Mouse (Mus musculus): ENCODE measurements around the gene Hipk3. TPM values are rescaled to one million over a fixed set of nuclear protein-coding genes. Genes with fewer than 3 reads are reported as not detected.
A peak's percentile ranks its signal among the peaks of the same experiment; 100 is the strongest.

Hipk3 gene
- polyA plus RNA-seq, 1 experiment from 2014 or later, result 12.1 TPM

DNA sequence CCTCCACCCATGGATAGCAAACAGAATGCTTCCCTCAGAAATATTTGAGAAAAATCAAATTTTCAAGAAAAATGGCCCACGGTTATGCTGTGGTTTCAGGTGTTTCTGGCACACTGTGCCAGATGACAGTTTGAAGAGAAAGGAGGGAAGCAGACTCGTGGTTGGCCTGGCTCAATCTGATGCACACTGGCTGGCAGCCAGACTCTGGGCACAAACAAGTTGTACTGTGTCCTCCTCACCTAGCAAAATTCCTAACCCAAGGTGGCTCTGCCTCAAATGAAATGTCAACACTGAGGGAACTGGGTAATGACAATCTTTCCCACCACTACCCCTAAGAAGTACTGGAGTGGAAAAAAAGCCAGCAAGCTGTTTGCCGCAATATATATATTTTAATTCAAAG is 68.1 kb downstream of the Hipk3 start:
- Histone ChIP-seq H3K9me3 (ENCODE audit: low read length) (no peaks in the 10 kb centered on the region), H3K9ac (replicated peaks; ENCODE audit: low read length) (no peak overlapping the region), H3K27me3 (ENCODE audit: insufficient read depth, low read length) (no peaks in the 10 kb centered on the region), H3K36me3 (ENCODE audit: insufficient read depth, low read length) (peaks cover 21% of the 10 kb centered on the region), H3K4me3 (ENCODE audit: low read length) (no peak overlapping the region), H3K4me1 (ENCODE audit: insufficient read depth, low read length) (no peaks in the 10 kb centered on the region), H3K4me2 (replicated peaks; ENCODE audit: low read depth, low read length) (no peak overlapping the region), H3K27ac (ENCODE audit: low read length) (no peak overlapping the region)
- no peak for ATAC-seq (ENCODE audit: low FRiP score, low TSS enrichment)
- WGBS, result 77% methylated on average over 3 of the region's 3 CpGs

DNA sequence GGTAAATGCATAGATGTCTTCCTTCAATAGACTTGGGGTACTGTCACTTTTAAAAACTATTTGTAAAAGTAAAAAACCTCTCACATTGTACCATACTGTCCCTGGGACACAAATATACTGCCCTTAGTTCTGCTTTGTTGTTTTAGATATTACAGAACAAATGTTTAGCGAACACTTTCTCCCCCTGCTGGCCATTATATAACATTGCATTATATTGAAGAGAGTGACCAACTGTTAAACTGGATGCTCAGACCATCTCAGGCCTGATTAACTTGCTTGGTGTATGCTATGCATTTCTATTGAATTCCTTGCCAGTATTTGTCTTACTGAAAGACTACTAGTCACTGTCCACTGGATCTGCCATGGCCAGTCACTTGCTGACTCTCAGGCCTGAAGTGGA is 72.0 kb downstream of the Hipk3 start:
- 6% methylated on average over 1 of the region's 1 CpGs for WGBS
- no peaks in the 10 kb centered on the region for H3K4me1 ChIP-seq (ENCODE audit: insufficient read depth, low read length)
- H3K9me3 ChIP-seq (ENCODE audit: low read length), result no peaks in the 10 kb centered on the region
- peak; percentile 71; the same call in 1 of the 2 replicates for ATAC-seq (ENCODE audit: low FRiP score, low TSS enrichment)
- no peak overlapping the region for H3K4me3 ChIP-seq (ENCODE audit: low read length)
- H3K27ac ChIP-seq (ENCODE audit: low read length), result no peak overlapping the region
- H3K36me3 ChIP-seq (ENCODE audit: insufficient read depth, low read length), result peaks cover 4% of the 10 kb centered on the region; the same call in 1 of the 2 replicates
- no peak overlapping the region for H3K4me2 ChIP-seq (replicated peaks; ENCODE audit: low read depth, low read length)
- no peaks in the 10 kb centered on the region for H3K27me3 ChIP-seq (ENCODE audit: insufficient read depth, low read length)
- H3K9ac ChIP-seq (replicated peaks; ENCODE audit: low read length), result no peak overlapping the region

DNA sequence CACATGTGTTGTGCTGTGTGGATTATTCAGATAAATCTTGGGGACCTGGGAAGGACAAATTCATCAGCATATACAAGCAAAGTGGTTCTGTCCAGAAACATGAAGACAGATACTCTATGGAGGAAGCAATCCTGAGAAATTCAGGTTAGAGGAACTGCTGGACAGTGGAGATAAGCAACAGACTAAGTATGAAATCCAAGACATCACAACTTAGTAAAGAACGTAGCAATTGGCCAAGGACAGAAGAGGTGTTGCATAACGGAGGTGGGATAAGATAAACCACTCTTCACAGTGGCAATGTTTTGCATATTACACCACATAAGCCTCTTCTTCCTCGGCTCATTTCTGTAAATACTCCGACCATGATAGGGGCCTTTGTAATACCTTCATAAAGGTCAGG is 73.4 kb downstream of the Hipk3 start:
- no peaks in the 10 kb centered on the region for H3K9me3 ChIP-seq (ENCODE audit: low read length)
- no peak overlapping the region for H3K9ac ChIP-seq (replicated peaks; ENCODE audit: low read length)
- H3K4me2 ChIP-seq (replicated peaks; ENCODE audit: low read depth, low read length), result no peak overlapping the region
- no peak for ATAC-seq (ENCODE audit: low FRiP score, low TSS enrichment)
- no peak overlapping the region for H3K27ac ChIP-seq (ENCODE audit: low read length)
- no peaks in the 10 kb centered on the region for H3K4me1 ChIP-seq (ENCODE audit: insufficient read depth, low read length)
- H3K27me3 ChIP-seq (ENCODE audit: insufficient read depth, low read length), result no peaks in the 10 kb centered on the region
- no peak overlapping the region for H3K4me3 ChIP-seq (ENCODE audit: low read length)
- 77% methylated on average over 4 of the region's 4 CpGs for WGBS
- no peaks in the 10 kb centered on the region for H3K36me3 ChIP-seq (ENCODE audit: insufficient read depth, low read length)

DNA sequence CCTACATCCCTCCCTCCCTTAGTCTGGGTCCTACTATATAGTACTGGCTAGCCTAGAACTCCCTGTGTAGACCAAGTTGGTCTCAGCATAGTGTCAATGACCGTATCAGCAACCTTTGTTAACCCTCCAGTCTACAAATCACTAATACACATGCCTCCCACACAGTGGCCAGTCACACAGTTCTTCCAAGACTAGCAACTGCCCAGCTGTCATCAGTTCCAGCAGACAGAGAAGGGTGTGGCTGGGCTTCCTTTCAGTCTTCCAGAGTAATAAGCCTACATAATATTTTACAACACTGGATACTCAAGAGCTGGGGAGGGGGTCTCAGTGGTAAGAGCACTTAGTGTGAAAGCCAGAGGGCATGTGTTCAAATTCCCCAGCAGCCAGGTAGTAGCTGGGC is 74.2 kb downstream of the Hipk3 start:
- no peak overlapping the region for H3K4me3 ChIP-seq (ENCODE audit: low read length)
- H3K27ac ChIP-seq (ENCODE audit: low read length), result no peak overlapping the region
- no peak for ATAC-seq (ENCODE audit: low FRiP score, low TSS enrichment)
- WGBS, result 28% methylated on average over 1 of the region's 1 CpGs
- H3K9me3 ChIP-seq (ENCODE audit: low read length), result no peaks in the 10 kb centered on the region
- H3K4me1 ChIP-seq (ENCODE audit: insufficient read depth, low read length), result no peaks in the 10 kb centered on the region
- H3K36me3 ChIP-seq (ENCODE audit: insufficient read depth, low read length), result no peaks in the 10 kb centered on the region
- H3K9ac ChIP-seq (replicated peaks; ENCODE audit: low read length), result no peak overlapping the region
- no peaks in the 10 kb centered on the region for H3K27me3 ChIP-seq (ENCODE audit: insufficient read depth, low read length)
- no peak overlapping the region for H3K4me2 ChIP-seq (replicated peaks; ENCODE audit: low read depth, low read length)

DNA sequence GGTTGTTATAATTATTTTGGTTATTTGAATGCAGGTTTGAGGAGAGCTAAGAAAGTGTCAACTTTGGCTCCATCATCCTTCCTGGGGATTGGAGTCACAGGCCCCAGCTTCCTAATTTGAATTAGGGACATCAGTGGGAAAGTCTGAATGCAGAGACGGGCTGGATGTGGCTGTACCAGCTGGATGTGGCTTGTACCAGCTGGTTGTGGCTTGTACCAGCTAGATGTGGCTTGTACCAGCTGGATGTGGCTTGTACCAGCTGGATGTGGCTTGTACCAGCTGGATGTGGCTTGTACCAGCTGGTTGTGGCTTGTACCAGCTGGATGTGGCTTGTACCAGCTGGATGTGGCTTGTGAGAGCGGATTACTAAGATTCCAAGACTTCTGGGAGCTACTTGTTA is 74.8 kb downstream of the Hipk3 start:
- Histone ChIP-seq H3K4me1 (ENCODE audit: insufficient read depth, low read length) (no peaks in the 10 kb centered on the region), H3K36me3 (ENCODE audit: insufficient read depth, low read length) (no peaks in the 10 kb centered on the region), H3K9ac (replicated peaks; ENCODE audit: low read length) (no peak overlapping the region), H3K9me3 (ENCODE audit: low read length) (no peaks in the 10 kb centered on the region), H3K4me2 (replicated peaks; ENCODE audit: low read depth, low read length) (no peak overlapping the region), H3K27me3 (ENCODE audit: insufficient read depth, low read length) (no peaks in the 10 kb centered on the region), H3K4me3 (ENCODE audit: low read length) (no peak overlapping the region), H3K27ac (ENCODE audit: low read length) (no peak overlapping the region)
- WGBS, result 86% methylated on average over 2 of the region's 2 CpGs
- ATAC-seq (ENCODE audit: low FRiP score, low TSS enrichment), result no peak

DNA sequence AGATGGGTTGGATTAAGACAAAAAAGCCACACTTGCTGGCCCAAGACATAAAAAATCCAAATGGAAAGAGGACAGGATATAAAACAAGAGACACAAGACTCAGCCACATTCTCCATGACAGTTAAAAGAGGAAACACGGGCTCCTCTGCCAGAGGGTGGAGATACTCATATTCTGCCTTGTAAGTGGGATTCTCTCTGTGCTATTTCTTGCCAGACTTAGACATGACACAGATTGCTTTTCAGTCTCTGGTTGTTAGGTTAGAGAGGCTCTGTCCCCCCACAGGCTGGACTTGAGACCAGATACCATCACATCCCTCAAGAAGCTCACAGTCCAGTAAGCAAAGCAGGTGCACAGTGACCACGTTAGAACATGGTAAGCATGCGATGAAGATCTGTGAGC is 81.2 kb downstream of the Hipk3 start:
- no peaks in the 10 kb centered on the region for H3K36me3 ChIP-seq (ENCODE audit: insufficient read depth, low read length)
- H3K4me1 ChIP-seq (ENCODE audit: insufficient read depth, low read length), result peaks cover 10% of the 10 kb centered on the region; the same call in 1 of the 2 replicates
- H3K4me3 ChIP-seq (ENCODE audit: low read length), result no peak overlapping the region
- H3K9ac ChIP-seq (replicated peaks; ENCODE audit: low read length), result no peak overlapping the region
- no peak overlapping the region for H3K4me2 ChIP-seq (replicated peaks; ENCODE audit: low read depth, low read length)
- 75% methylated on average over 3 of the region's 3 CpGs for WGBS
- H3K27ac ChIP-seq (ENCODE audit: low read length), result no peak overlapping the region
- no peak for ATAC-seq (ENCODE audit: low FRiP score, low TSS enrichment)
- H3K9me3 ChIP-seq (ENCODE audit: low read length), result no peaks in the 10 kb centered on the region
- peaks cover 37% of the 10 kb centered on the region for H3K27me3 ChIP-seq (ENCODE audit: insufficient read depth, low read length)

DNA sequence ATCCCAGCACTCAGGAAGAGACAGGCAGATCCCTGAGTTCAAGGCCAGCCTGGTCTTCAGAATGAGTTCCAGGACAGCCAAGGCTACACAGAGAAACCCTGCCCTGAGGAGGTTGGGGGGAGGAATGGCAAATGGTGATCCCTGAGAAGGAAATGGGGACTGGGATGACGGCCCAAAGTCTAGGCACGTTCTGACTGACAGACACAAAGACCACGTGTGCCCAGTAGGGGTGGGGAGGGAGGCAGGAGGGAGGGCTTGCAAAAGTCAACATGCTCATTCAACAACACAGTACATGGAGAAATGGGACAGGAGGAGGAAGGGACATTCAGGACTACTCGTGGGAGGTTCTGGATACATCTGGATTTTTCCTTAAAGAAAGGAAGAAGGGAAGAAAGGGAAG is 81.8 kb downstream of the Hipk3 start:
- Histone ChIP-seq H3K4me3 (ENCODE audit: low read length) (no peak overlapping the region), H3K27ac (ENCODE audit: low read length) (no peak overlapping the region), H3K27me3 (ENCODE audit: insufficient read depth, low read length) (peaks cover 42% of the 10 kb centered on the region), H3K9ac (replicated peaks; ENCODE audit: low read length) (no peak overlapping the region), H3K4me2 (replicated peaks; ENCODE audit: low read depth, low read length) (no peak overlapping the region), H3K36me3 (ENCODE audit: insufficient read depth, low read length) (no peaks in the 10 kb centered on the region), H3K9me3 (ENCODE audit: low read length) (no peaks in the 10 kb centered on the region), H3K4me1 (ENCODE audit: insufficient read depth, low read length) (peaks cover 10% of the 10 kb centered on the region; the same call in 1 of the 2 replicates)
- ATAC-seq (ENCODE audit: low FRiP score, low TSS enrichment), result no peak
- WGBS, result 41% methylated on average over 4 of the region's 4 CpGs

DNA sequence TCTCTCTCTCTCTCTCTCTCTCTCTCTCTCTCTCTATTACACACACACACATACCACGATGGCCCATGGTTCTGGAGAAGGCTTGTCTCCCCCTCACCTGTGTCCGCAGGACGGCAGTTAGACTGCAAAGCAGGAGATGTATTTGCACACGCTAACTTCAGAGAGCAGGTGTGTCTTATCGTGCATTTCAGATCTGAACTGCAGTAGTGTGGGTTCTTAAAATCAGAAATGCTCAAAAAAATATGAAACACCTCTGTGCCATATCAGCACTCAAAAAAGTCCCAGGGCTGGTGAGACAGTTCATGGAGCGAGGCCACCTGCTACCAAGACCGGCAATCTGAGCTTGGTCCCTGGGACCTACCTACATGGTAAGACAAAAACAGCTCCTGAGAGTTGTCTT is 82.4 kb downstream of the Hipk3 start:
- Histone ChIP-seq H3K9me3 (ENCODE audit: low read length) (no peaks in the 10 kb centered on the region), H3K27me3 (ENCODE audit: insufficient read depth, low read length) (peaks cover 46% of the 10 kb centered on the region), H3K4me2 (replicated peaks; ENCODE audit: low read depth, low read length) (no peak overlapping the region), H3K4me1 (ENCODE audit: insufficient read depth, low read length) (peaks cover 10% of the 10 kb centered on the region; the same call in 1 of the 2 replicates), H3K4me3 (ENCODE audit: low read length) (no peak overlapping the region), H3K27ac (ENCODE audit: low read length) (no peak overlapping the region), H3K36me3 (ENCODE audit: insufficient read depth, low read length) (no peaks in the 10 kb centered on the region), H3K9ac (replicated peaks; ENCODE audit: low read length) (no peak overlapping the region)
- 90% methylated on average over 7 of the region's 7 CpGs for WGBS
- ATAC-seq (ENCODE audit: low FRiP score, low TSS enrichment), result no peak

DNA sequence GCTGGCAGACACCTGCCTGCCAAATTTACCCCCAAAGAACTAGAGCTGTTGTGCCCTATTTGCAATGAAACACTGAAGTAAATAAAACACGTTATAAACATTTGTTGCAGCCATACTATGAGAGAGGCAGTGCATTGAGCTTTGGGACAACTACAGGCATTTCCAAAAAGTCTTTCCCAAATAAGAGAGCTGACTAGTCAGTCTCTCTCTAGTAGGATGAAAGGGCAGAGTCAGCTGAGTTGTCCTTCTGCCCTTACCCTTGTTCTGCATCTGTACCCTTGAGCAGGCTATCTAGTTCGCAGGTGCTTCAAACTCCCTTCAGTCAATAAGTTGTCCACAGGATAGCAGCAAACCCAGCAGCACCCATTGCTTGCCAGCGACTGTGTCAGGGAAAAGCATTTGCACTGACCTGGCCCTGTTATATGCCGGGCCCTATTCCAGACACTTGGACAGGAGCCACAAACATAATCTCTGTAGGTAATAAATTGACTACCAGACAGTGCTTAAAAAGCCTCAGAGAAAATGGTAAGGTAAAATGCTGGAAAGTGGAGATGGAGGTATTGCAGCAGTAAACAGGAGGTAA is 83.2 kb downstream of the Hipk3 start, which contains the start of gene D430041D05Rik:
Gene D430041D05Rik, minus strand, starts transcription at position 51 of the 583 bp plus-strand sequence.
- H3K27me3 ChIP-seq (ENCODE audit: insufficient read depth, low read length), result peaks cover 48% of the 10 kb centered on the region
- ATAC-seq (ENCODE audit: low FRiP score, low TSS enrichment), result no peak
- H3K36me3 ChIP-seq (ENCODE audit: insufficient read depth, low read length), result no peaks in the 10 kb centered on the region
- WGBS, result 55% methylated on average over 4 of the region's 4 CpGs
- no peaks in the 10 kb centered on the region for H3K9me3 ChIP-seq (ENCODE audit: low read length)
- peak within 1 kb of the TSS; percentile 99 for H3K4me2 ChIP-seq (replicated peaks; ENCODE audit: low read depth, low read length)
- H3K4me1 ChIP-seq (ENCODE audit: insufficient read depth, low read length), result peaks cover 10% of the 10 kb centered on the region; the same call in 1 of the 2 replicates
- H3K4me3 ChIP-seq (ENCODE audit: low read length), result peak within 1 kb of the TSS; percentile 63
- H3K27ac ChIP-seq (ENCODE audit: low read length), result no peak within 1 kb of the TSS
- peak within 1 kb of the TSS; percentile 66 for H3K9ac ChIP-seq (replicated peaks; ENCODE audit: low read length)

DNA sequence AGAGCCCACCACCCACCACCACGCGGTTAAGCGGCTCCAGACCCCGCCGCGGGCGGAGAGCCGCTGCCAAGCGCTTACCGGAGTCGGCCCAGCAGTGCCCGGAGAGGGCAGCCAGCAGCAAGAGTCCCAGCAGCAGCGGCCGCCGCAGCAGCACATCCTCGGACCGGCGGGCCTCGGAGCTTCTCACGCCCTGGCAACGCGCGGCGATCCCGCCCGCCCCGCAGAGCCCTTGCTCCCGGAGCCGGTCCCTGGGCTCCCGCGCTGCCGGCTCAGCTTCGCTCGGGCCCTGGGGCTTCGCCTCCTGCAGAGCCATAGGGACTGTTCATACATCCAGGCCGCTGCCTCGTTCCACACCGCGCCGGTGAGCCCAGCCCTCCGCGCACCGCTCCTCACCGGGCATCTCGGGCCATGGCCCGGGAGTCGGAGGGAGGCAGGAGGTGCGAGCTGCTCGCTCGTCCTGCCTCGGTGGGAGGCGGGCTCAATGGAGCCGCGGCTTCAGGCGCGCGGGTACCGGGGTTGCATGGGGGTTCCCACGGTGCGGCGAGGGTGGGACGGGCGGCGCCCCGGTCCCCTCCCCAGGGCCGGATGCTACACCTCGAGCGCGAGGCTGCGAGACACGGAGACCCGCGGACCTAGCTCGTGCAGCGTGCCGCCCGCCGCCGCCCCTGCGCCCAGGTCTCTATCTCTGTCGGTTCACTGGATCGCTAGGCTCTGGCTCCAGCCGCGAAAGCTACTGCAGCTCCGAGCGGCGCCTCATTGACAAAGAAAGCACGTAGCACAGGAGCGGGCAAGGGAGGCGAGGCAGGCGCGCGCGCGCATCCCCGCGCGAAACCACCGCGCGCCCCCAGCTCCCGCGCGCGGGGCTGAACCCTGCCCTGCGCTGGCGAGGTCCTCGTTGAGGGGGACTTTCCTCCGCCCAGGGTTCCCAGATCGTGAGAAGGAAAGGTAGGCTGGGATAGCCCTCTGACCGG is 84.1 kb downstream of the Hipk3 start:
- peak; percentile 59 for ATAC-seq (ENCODE audit: low FRiP score, low TSS enrichment)
- peaks cover 10% of the 10 kb centered on the region; the same call in 1 of the 2 replicates for H3K4me1 ChIP-seq (ENCODE audit: insufficient read depth, low read length)
- H3K27me3 ChIP-seq (ENCODE audit: insufficient read depth, low read length), result peaks cover 48% of the 10 kb centered on the region
- H3K4me3 ChIP-seq (ENCODE audit: low read length), result peak overlapping the region; percentile 63
- H3K27ac ChIP-seq (ENCODE audit: low read length), result no peak overlapping the region
- no peaks in the 10 kb centered on the region for H3K9me3 ChIP-seq (ENCODE audit: low read length)
- no peaks in the 10 kb centered on the region for H3K36me3 ChIP-seq (ENCODE audit: insufficient read depth, low read length)
- under 1% methylated on average over 110 of the region's 111 CpGs for WGBS
- peak overlapping the region; percentile 66 for H3K9ac ChIP-seq (replicated peaks; ENCODE audit: low read length)
- H3K4me2 ChIP-seq (replicated peaks; ENCODE audit: low read depth, low read length), result peak overlapping the region; percentile 99
